Mouse (Mus musculus) small intestine, adult 2 months (tissue): ENCODE measurements around the gene Wdr66.
A peak's percentile ranks its signal among the peaks of the same experiment; 100 is the strongest.

Experiments used
- CTCF ChIP-seq: fragments of 200-500 bp; IDR thresholded peaks from 2 replicates; pipeline ENCODE4 v1.5.1; 2012; ENCODE audit warnings: low read depth, mild to moderate bottlenecking, control low read depth, inconsistent platforms, low read length, moderate library complexity, mixed read lengths; ENCODE audit not compliant: insufficient replicate concordance, insufficient read length; ENCODE audit errors: extremely low read depth
- POLR2A ChIP-seq: fragments of 200-500 bp; IDR thresholded peaks from 2 replicates; pipeline ENCODE4 v1.6.1; 2012; ENCODE audit warnings: low read depth, mild to moderate bottlenecking, control low read depth, inconsistent platforms, low read length, moderate library complexity

- TF ChIP-seq CTCF (peak; percentile 69; the same call in 1 of the 2 replicates), POLR2A (no peak)
These were observed 7.1 kb downstream of the Wdr66 start for GRCm38 (mm10) chr5:123258990-123259389.
